Mouse (Mus musculus): ENCODE results near the gene Cryzl1. TPM values are rescaled to one million over a fixed set of nuclear protein-coding genes. Genes with fewer than 3 reads are reported as not detected.

The Cryzl1 gene
- polyA plus RNA-seq, 1 experiment from 2014 or later, result 36.3 TPM

- H3K9ac ChIP-seq (ENCODE audit: low read depth, low read length), result no peak overlapping the region
- no peaks in the 10 kb centered on the region for H3K4me1 ChIP-seq (replicated peaks; ENCODE audit: control insufficient read depth, insufficient read depth, low read length)
- no peak overlapping the region for H3K4me2 ChIP-seq (replicated peaks; ENCODE audit: low read depth)
- no peaks in the 10 kb centered on the region for H3K36me3 ChIP-seq (ENCODE audit: control insufficient read depth, insufficient read depth)
- ATAC-seq, result no peak
- H3K9me3 ChIP-seq (ENCODE audit: control insufficient read depth), result no peaks in the 10 kb centered on the region
- TF ChIP-seq CTCF (IDR thresholded peaks at IDR 0.05; ENCODE audit: low read depth), result no peak
- 60% methylated on average over 3 of the region's 3 CpGs for WGBS
- H3K27me3 ChIP-seq (replicated peaks; ENCODE audit: control insufficient read depth, insufficient read depth, low read length), result no peaks in the 10 kb centered on the region
- H3K4me3 ChIP-seq (ENCODE audit: low read depth, low read length), result no peak overlapping the region
- H3K27ac ChIP-seq (ENCODE audit: low read depth, low read length), result no peak overlapping the region
Observed at GRCm38 (mm10) chr16:91761761-91762160, 33.0 kb upstream of the Cryzl1 start.

- no peak for ATAC-seq
- Histone ChIP-seq H3K4me2 (replicated peaks; ENCODE audit: low read depth) (no peak overlapping the region), H3K27me3 (replicated peaks; ENCODE audit: control insufficient read depth, insufficient read depth, low read length) (no peaks in the 10 kb centered on the region), H3K36me3 (ENCODE audit: control insufficient read depth, insufficient read depth) (no peaks in the 10 kb centered on the region), H3K27ac (ENCODE audit: low read depth, low read length) (no peak overlapping the region), H3K9me3 (ENCODE audit: control insufficient read depth) (no peaks in the 10 kb centered on the region), H3K9ac (ENCODE audit: low read depth, low read length) (no peak overlapping the region), H3K4me3 (ENCODE audit: low read depth, low read length) (no peak overlapping the region), H3K4me1 (replicated peaks; ENCODE audit: control insufficient read depth, insufficient read depth, low read length) (no peaks in the 10 kb centered on the region)
- 67% methylated on average over 9 of the region's 9 CpGs for WGBS
- TF ChIP-seq CTCF (IDR thresholded peaks at IDR 0.05; ENCODE audit: low read depth), result no peak
Observed at GRCm38 (mm10) chr16:91761202-91761601, 32.4 kb upstream of the Cryzl1 start.

GRCm38 (mm10) chr16:91754957-91755356, 26.2 kb upstream of the Cryzl1 start:
- no peak overlapping the region for H3K27ac ChIP-seq (ENCODE audit: low read depth, low read length)
- H3K9me3 ChIP-seq (ENCODE audit: control insufficient read depth), result no peaks in the 10 kb centered on the region
- no peak for TF ChIP-seq CTCF (IDR thresholded peaks at IDR 0.05; ENCODE audit: low read depth)
- no peaks in the 10 kb centered on the region for H3K27me3 ChIP-seq (replicated peaks; ENCODE audit: control insufficient read depth, insufficient read depth, low read length)
- ATAC-seq, result no peak
- WGBS, result 80% methylated on average over 6 of the region's 6 CpGs
- H3K4me2 ChIP-seq (replicated peaks; ENCODE audit: low read depth), result no peak overlapping the region
- H3K36me3 ChIP-seq (ENCODE audit: control insufficient read depth, insufficient read depth), result no peaks in the 10 kb centered on the region
- no peak overlapping the region for H3K4me3 ChIP-seq (ENCODE audit: low read depth, low read length)
- H3K9ac ChIP-seq (ENCODE audit: low read depth, low read length), result no peak overlapping the region
- H3K4me1 ChIP-seq (replicated peaks; ENCODE audit: control insufficient read depth, insufficient read depth, low read length), result no peaks in the 10 kb centered on the region

DNA sequence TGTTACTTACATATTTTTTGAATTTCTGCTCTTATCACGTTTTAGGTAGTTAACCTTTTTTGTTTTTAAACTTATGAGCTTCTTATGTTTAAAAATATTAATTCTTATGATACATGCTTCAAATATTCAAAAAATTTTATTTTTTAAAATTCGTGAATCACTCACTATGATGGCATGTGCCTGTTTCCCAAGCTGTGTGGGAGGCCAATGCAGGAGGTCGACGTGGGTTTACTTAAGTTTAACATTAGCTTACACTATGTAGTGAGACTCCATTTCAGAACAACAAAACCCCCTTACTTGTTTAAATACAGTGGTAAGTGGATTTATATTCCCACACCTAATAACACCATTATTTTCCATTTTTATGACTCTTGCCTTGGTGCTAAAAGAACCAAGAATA, 24.8 kb upstream of the Cryzl1 start:
- Histone ChIP-seq H3K9me3 (ENCODE audit: control insufficient read depth) (no peaks in the 10 kb centered on the region), H3K9ac (ENCODE audit: low read depth, low read length) (no peak overlapping the region), H3K4me1 (replicated peaks; ENCODE audit: control insufficient read depth, insufficient read depth, low read length) (no peaks in the 10 kb centered on the region), H3K36me3 (ENCODE audit: control insufficient read depth, insufficient read depth) (no peaks in the 10 kb centered on the region), H3K4me3 (ENCODE audit: low read depth, low read length) (no peak overlapping the region), H3K27me3 (replicated peaks; ENCODE audit: control insufficient read depth, insufficient read depth, low read length) (no peaks in the 10 kb centered on the region), H3K27ac (ENCODE audit: low read depth, low read length) (no peak overlapping the region), H3K4me2 (replicated peaks; ENCODE audit: low read depth) (no peak overlapping the region)
- ATAC-seq, result no peak
- no peak for TF ChIP-seq CTCF (IDR thresholded peaks at IDR 0.05; ENCODE audit: low read depth)
- 71% methylated on average over 4 of the region's 4 CpGs for WGBS

GRCm38 (mm10) chr16:91751644-91752385, 23.0 kb upstream of the Cryzl1 start:
- WGBS, result 84% methylated on average over 13 of the region's 13 CpGs
- no peak for TF ChIP-seq CTCF (IDR thresholded peaks at IDR 0.05; ENCODE audit: low read depth)
- Histone ChIP-seq H3K4me1 (replicated peaks; ENCODE audit: control insufficient read depth, insufficient read depth, low read length) (no peaks in the 10 kb centered on the region), H3K4me2 (replicated peaks; ENCODE audit: low read depth) (no peak overlapping the region), H3K27me3 (replicated peaks; ENCODE audit: control insufficient read depth, insufficient read depth, low read length) (no peaks in the 10 kb centered on the region), H3K36me3 (ENCODE audit: control insufficient read depth, insufficient read depth) (no peaks in the 10 kb centered on the region), H3K27ac (ENCODE audit: low read depth, low read length) (no peak overlapping the region), H3K9ac (ENCODE audit: low read depth, low read length) (no peak overlapping the region), H3K4me3 (ENCODE audit: low read depth, low read length) (no peak overlapping the region), H3K9me3 (ENCODE audit: control insufficient read depth) (no peaks in the 10 kb centered on the region)
- no peak for ATAC-seq

GRCm38 (mm10) chr16:91747567-91747966, 18.8 kb upstream of the Cryzl1 start:
- H3K9ac ChIP-seq (ENCODE audit: low read depth, low read length), result no peak overlapping the region
- 47% methylated on average over 6 of the region's 6 CpGs for WGBS
- peak; percentile 95 for ATAC-seq
- no peaks in the 10 kb centered on the region for H3K9me3 ChIP-seq (ENCODE audit: control insufficient read depth)
- no peak for TF ChIP-seq CTCF (IDR thresholded peaks at IDR 0.05; ENCODE audit: low read depth)
- no peaks in the 10 kb centered on the region for H3K27me3 ChIP-seq (replicated peaks; ENCODE audit: control insufficient read depth, insufficient read depth, low read length)
- no peaks in the 10 kb centered on the region for H3K4me1 ChIP-seq (replicated peaks; ENCODE audit: control insufficient read depth, insufficient read depth, low read length)
- no peaks in the 10 kb centered on the region for H3K36me3 ChIP-seq (ENCODE audit: control insufficient read depth, insufficient read depth)
- peak overlapping the region; percentile 54 for H3K4me2 ChIP-seq (replicated peaks; ENCODE audit: low read depth)
- H3K27ac ChIP-seq (ENCODE audit: low read depth, low read length), result peak overlapping the region; percentile 50
- H3K4me3 ChIP-seq (ENCODE audit: low read depth, low read length), result no peak overlapping the region

Data from intestine, postnatal 0 days (tissue).